Mouse (Mus musculus) testis, adult 10 weeks (tissue): ENCODE results near the gene Cby1. TPM values are rescaled to one million over a fixed set of nuclear protein-coding genes. Genes with fewer than 3 reads are reported as not detected.

ENCODE experiments used
- polyA plus RNA-seq: library from polyadenylated mRNA; stranded (reverse); fragments of 350-450 nt; fragmentation: Illumina TruSeq; extraction: RNeasy Lipid Tissue Mini Kit (QIAGEN cat#74804); gene quantifications from one replicate; pipeline ENCODE4 v1.2.3, GENCODE M21; 2014; ENCODE audit warnings: low read depth, low replicate concordance

Cby1 gene
- 10.6 TPM for polyA plus RNA-seq

DNA sequence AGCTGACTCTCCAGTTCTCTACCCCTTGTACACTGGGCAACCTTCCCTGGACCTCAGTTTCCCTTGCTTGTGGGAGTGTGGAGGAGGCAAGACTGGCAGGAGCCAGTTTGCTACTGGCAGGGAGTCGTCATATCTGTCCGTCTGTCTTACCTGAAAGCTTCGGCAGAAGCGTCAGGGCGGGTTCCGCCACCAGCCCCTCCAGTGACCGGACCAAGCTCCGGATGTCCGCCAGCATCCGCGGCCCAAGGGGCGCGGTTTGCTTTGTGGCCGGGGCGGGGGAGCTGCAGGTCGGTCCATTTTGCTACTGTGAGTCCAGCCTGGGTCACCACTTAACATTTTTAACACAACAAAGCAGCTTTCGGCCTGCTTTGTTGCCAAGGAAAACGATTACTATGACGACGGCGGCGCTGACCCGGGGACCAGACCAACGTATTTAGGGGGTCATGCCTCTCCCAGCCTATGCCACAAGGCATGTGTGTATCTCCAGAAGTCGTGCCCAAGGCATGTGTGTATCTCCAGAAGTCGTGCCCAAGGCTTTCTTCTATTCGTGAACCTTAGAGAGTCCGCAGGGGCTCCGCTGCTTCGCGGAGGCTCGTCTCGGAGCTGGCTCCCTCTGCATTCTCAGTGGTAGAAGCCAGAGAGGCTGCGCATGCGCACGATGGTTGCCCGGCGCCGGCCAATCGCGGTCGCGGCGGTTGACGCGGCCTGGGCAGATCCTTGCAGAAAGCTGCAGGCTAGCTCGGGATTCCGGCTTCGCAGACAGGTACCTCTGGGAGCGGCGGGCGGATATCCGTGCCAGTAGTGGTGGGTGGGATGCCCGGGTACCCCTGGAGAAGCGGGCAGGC, at the start of gene Cby1, which contains the start of gene Fam227a:
Gene Cby1 (plus strand): TSS at position 669 of the 845 bp plus-strand sequence.
Gene Fam227a (minus strand): TSS at position 426 of the 845 bp plus-strand sequence.

GRCm38 (mm10) chr15:79670249-79670971, 11.4 kb downstream of the Cby1 start, which contains the start of gene Tomm22:
TSS of gene Tomm22 (plus strand) at chr15:79670861.

GRCm38 (mm10) chr15:79687646-79688267, 28.8 kb downstream of the Cby1 start, which contains the start of gene Josd1:
TSS of gene Josd1 (minus strand) at chr15:79687919.

DNA sequence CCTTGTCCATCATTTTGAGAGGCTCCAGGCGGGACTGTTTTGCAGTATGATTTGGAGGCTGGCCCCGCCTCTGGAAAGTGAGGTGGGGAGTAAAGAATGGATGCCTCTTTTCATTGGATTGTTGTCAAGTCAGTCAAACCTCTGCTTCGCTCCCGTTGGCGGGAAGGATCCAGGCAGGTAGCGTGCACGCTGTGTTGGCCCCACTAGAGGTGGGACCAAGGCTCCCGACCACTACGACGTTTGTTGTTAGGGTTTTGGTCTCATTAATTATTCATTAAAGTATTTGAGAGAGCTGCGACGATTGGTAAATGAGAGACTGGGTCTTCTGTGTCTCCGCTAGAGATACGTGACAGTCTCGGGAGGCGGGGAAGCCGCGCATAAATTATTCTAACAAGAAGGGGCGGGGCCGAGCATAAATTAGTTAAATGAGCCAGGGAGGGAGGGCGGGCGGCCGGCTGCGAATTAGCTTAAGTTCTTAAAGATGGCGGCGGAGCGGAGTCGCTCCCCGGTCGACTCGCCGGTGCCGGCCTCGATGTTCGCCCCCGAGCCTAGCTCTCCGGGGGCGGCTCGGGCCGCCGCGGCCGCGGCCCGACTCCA, 31.5 kb downstream of the Cby1 start, which contains the start of gene Gtpbp1:
Gene Gtpbp1 (plus strand): TSS at position 420 of the 597 bp plus-strand sequence.

Other genes with a start within 250 kb of the Cby1 start
- gene Csnk1e, start 203.6 kb upstream of the Cby1 start, polyA plus RNA-seq, result 1.2 TPM
- not detected for gene Kcnj4, start 154.0 kb upstream of the Cby1 start, polyA plus RNA-seq
- 1.4 TPM for gene Kdelr3, start 142.8 kb upstream of the Cby1 start, polyA plus RNA-seq
- 234 TPM for gene Ddx17, start 112.5 kb upstream of the Cby1 start, polyA plus RNA-seq
- gene Dmc1, start 54.1 kb upstream of the Cby1 start, polyA plus RNA-seq, result 34.5 TPM
- 42.9 TPM for gene Fam227a, start 243 bp upstream of the Cby1 start, polyA plus RNA-seq
- gene Tomm22, start 11.7 kb downstream of the Cby1 start, polyA plus RNA-seq, result 709 TPM
- 20.2 TPM for gene Josd1, start 28.7 kb downstream of the Cby1 start, polyA plus RNA-seq
- 2.8 TPM for gene Gtpbp1, start 31.6 kb downstream of the Cby1 start, polyA plus RNA-seq
- 2.1 TPM for gene Sun2, start 83.3 kb downstream of the Cby1 start, polyA plus RNA-seq
- 5.6 TPM for gene Dnal4, start 118.7 kb downstream of the Cby1 start, polyA plus RNA-seq
- gene Nptxr, start 145.6 kb downstream of the Cby1 start, polyA plus RNA-seq, result 0.83 TPM
- not detected for gene Npcd, start 175.0 kb downstream of the Cby1 start, polyA plus RNA-seq
- gene Cbx6, start 175.5 kb downstream of the Cby1 start, polyA plus RNA-seq, result 0.90 TPM
- gene Apobec3, start 232.5 kb downstream of the Cby1 start, polyA plus RNA-seq, result 3.6 TPM